Mouse (Mus musculus): ENCODE measurements around the gene Tulp4. TPM values are rescaled to one million over a fixed set of nuclear protein-coding genes. Genes with fewer than 3 reads are reported as not detected.

Gene Tulp4
- 61.9 TPM for polyA plus RNA-seq (2014; fragmentation: Illumina TruSeq; extraction: RNeasy Lipid Tissue Mini Kit (QIAGEN cat#74804); ENCODE audit: low read depth, low replicate concordance)

GRCm38 (mm10) chr17:6106361-6107014 is at the start of gene Tulp4:
Gene Tulp4 (plus strand): TSS chr17:6106437.

GRCm38 (mm10) chr17:6079287-6080122 is 26.7 kb upstream of the Tulp4 start, which contains the start of the genes Serac1 and Gtf2h5:
Gene Serac1 (minus strand): TSS chr17:6079741.
Gene Gtf2h5 (plus strand): TSS chr17:6079786.

GRCm38 (mm10) chr17:6256400-6257069 is 150.3 kb downstream of the Tulp4 start, which contains the start of gene Tmem181a:
Gene Tmem181a (plus strand): TSS chr17:6256860.

Other genes with a start within 250 kb of the Tulp4 start
- 1.1 TPM for gene Synj2, start 165.2 kb upstream of the Tulp4 start, polyA plus RNA-seq (2014; fragmentation: Illumina TruSeq; extraction: RNeasy Lipid Tissue Mini Kit (QIAGEN cat#74804); ENCODE audit: low read depth, low replicate concordance)
- 5.2 TPM for gene Serac1, start 26.7 kb upstream of the Tulp4 start, polyA plus RNA-seq (2014; fragmentation: Illumina TruSeq; extraction: RNeasy Lipid Tissue Mini Kit (QIAGEN cat#74804); ENCODE audit: low read depth, low replicate concordance)
- 33.4 TPM for gene Gtf2h5, start 26.7 kb upstream of the Tulp4 start, polyA plus RNA-seq (2014; fragmentation: Illumina TruSeq; extraction: RNeasy Lipid Tissue Mini Kit (QIAGEN cat#74804); ENCODE audit: low read depth, low replicate concordance)
- 4.7 TPM for gene Tmem181a, start 150.4 kb downstream of the Tulp4 start, polyA plus RNA-seq (2014; fragmentation: Illumina TruSeq; extraction: RNeasy Lipid Tissue Mini Kit (QIAGEN cat#74804); ENCODE audit: low read depth, low replicate concordance)
- 0.85 TPM for gene Dynlt1a, start 211.1 kb downstream of the Tulp4 start, polyA plus RNA-seq (2014; fragmentation: Illumina TruSeq; extraction: RNeasy Lipid Tissue Mini Kit (QIAGEN cat#74804); ENCODE audit: low read depth, low replicate concordance)